Mouse (Mus musculus) kidney, adult 8-10 months (tissue): ENCODE measurements at regions not wholly inside any gene's neighbourhood (a gene's known extent, or its start where the extent isn't known, plus 50 kb on each side); places are given as distances from the start of the nearest gene placed in this dataset.

ENCODE experiments used
- DNase-seq, 2 experiments: peaks; one replicate each; pipeline ENCODE4 v3.0.0; 2022

DNA sequence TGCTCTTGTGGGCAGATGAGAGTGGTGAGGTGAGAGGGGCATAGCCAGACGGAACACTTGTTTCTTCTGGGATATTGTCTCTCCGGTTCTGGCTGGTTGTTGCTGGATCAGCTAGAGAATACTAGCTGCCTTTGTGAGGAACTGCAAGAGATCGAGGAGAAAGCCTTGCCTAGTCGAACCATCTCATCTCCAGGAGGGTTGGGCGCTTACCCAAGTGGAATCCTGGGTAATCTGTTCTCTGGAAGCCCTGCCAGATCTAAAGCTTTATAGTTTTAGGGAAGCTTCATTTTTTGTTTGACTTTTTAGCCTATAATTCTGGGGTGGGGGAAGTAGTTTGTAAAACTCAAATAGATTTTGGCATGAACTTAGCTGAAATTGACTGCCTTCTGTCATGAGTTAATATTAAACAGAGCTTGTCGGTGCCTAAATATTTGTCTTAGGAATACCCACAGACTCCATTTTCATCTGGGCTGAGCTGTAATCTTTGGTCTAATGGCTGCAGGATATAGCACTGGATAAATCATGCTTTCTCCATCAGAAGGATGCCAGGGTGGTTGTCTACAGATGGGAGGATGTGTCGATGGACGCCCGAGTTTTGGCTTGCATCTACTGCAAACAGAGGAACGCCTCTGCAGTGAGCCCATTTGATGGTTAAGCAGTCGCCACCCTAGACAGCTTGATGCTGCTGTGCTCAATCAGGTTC is 279.1 kb upstream of the Zfp64 start:
- no peak for DNase-seq

DNA sequence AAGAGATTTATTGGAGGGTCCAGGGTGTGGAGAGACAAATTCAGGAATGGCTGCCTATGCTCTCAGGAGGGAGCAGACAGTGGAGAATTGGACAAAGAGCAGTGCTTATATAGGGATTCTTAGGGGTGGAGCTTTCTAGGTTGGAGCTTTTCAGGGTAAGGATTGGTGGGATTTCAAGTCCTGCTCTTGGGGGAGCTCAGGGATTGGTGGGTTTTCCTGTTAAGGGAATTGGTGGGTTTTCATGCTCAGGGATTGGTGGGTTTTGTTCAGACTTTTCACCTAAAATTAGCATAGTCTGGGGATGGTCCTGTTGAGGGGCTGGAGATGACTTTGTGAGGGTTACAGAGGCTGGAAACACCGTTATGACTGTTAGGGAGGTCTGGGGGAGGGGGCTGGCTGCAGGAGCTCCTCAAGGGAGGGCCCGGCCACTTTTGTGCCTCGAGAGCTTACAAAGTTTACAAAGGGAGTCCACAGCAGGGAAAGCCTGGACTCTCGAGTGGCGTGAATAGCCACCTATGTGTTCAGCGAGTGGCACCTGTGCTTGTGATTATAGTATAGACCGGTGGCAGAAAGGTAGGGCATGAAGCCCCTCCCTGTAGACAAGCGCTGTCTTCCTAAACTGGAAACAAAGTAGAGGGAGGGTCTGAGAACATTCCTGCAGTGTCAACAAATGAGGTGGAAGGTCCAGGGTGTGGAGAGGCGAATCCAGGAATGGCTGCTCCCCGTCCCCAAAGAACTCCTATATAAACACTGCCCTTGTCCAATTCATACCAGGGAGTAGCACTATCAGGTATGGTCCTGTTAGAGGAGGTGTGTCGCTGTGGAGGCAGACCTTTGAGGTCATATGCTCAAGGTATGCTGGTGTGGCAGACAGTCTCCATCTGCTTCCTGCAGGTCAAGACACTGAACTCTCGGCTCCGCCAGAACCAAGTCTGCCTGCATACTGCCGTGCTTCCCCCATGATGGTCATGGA is 278.1 kb upstream of the Zfp64 start:
- DNase-seq: no peak

DNA sequence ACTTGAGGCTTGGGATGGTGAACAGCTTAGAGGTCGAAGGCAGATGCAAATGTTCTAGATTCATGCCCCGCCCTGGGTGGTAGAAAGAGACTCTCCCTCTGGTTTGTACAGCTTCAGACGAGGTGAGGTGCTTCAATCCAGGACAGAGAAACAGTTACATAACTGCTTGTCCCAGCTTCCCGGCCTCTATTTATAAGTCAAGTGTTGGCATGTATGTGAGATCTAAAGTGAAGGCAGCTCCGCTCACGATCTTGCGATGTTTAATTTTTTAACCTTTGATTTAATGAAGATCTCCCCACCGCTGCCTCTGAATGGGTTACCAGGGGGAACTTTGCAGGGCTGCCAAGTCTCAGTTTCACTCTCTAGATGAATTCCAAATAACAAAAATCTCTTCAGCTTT is 266.9 kb upstream of the Zfp64 start:
- DNase-seq: no peak

DNA sequence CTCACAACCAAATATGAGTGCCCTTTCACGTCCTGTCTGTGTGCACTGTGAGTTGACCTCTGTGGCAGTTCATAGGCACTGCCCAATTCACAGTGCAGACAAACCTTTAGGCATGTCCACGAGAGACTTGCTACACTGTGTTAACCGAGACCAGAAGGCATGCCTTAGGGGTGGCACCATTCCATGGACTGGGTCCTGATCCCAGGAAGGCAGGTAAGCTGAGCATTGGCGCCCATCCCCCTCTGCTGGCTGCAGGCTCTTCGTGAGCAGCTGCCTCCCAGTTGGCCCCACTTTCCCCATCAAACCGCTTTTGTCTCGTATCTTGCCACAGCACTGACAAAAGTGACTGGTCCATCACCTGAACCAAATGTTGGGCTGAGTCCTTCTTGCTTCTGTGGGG is 265.8 kb upstream of the Zfp64 start:
- DNase-seq: no peak

DNA sequence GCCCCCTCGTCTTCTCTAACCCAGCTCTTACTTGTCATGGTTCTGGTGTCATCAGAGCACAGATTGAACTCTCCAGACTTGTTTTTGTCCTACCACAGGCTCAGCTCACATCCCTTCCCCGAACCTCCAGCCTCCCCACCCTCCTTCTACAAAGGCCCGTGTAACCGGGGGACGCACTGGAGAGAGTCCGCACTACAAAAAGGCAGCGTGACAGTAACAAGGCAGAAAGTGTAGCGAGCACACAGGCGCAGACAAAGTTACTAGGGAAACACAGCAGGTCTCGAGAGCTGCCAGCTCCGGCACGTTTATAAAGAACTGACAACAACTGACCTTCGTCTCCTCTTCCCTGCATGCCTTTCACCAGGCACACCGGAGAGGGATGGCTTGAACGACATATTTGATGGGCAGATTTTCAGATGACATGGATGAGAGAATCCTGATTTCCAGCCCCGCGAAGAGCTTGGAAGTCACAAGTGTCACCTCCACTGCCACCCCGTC is 260.2 kb upstream of the Zfp64 start:
- DNase-seq: no peak

DNA sequence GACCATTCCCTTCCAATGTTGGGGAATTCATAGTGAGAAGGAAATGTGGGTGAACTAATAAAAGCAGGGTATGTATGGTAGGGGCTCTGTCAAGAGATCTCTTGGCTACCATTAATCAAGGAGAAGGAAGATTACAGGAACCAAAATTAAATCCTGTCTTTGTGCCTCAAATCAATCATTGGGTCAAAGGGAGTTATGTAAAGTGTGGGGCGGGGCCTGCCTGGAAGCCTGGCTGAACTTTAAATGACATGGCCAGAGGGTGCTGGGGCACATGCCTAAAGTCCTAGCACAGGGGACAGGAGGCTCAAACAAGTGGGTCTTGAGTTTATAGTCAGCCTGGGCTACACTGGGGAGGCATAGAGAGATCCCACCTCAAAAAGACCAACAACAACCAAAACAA is 259.0 kb upstream of the Zfp64 start:
- DNase-seq: no peak

DNA sequence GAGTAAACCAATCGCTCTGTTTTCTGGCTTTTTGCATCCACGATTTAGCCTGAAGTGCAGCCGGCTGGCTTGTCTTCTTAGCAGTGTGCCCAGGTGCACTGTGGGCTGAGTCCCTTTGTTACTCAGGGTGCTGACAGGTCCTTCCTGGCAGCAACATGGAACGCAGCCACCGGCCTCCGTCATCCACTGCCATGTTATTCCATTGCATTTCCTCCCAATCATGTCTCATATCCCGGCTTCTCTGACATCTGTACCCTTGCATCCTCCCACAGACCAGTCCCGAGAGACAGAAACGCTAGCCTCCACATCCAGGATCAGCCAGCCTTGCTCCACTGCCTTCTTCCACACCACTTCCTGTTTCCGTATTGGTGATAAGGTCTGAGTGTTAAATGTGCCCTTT is 257.9 kb upstream of the Zfp64 start:
- DNase-seq: peak; percentile 24 to 37

DNA sequence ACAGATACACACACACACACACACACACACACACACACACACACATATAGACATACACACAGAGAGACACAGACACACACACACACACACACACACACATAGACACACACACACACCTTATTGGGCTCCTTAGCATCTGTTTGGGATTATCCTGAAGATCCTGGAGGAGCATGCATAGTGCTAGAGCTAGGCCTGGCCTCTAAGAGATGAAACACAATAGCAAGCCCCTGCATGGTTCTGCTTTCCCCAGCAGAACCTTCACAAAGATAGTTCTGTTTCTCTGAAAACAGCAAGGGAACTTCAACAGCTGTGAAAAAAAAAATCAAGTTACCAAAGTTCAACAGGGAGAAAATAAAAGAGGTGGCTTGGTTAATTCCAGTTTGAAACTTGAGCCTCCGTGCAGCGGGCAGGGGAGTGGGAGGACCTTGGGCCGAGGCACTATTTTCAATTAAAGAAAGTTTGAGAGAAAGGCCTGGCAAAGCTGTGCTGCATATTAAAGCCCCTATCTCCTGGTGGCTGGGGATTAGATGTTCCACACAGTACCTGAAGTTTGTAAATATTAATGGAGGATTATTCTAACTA is 257.4 kb upstream of the Zfp64 start:
- no peak for DNase-seq

DNA sequence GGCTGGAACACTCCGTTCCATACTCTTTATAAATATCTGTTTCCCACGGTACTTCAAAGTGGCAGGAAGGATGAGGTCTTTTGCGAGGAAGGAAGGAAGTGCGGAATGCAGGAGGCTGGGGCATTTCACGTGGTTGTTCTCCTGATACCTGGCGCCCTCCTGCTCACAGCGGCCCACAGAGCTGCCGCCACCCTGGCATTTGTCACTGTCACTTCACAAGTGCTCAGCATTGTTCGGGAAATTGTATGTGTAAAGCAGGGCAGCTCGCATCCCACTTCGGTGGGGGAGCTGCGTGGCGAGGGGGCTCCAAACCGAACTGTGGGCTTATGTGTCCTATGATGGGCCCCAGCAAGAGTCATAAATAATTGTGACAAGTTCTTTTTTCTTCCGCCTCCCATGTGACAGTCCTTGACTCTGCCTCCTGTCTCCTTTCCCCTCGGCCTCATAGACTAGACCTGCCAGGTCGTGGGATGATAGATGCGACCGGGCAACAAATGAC is 248.9 kb upstream of the Zfp64 start:
- DNase-seq: peak; percentile 21 to 29

DNA sequence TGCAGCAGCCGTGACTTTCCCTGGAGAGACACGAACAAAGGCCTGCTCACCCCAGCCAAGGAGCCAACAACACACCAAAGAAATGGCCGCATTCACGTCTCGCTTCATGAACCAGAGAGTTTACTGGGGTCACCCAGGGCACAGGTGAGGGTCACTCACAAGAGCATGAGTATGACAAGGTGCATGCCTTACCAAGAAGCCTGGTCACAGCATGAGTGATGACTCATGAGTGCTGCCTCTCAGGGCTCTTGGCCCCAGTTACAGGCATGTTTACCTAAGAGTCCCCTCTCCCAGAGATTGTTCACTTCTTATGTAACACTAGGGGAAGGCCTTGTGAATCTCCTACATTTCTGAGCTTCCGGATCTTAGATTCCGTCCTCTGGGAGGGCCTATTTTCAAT is 236.6 kb upstream of the Zfp64 start:
- DNase-seq: no peak

DNA sequence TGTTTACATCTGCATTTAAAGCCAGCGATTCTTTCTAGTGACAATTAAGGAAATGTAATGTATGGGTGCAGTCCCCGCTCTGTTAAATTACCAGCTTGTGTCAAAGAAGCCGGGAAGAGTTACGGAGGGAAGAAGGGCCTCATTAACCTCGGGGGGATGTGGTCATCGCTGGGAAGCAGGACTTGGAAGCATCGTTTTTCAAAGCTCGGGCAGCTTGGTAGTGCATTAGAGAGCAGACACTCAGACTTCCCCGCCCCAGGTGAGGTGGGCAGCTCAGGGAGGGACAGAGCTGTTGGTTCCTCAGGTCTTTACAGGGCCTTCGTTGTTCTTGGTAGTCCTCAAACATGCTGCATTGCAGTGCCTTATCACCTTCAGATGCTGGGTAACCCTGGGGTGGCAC is 236.1 kb upstream of the Zfp64 start:
- no peak for DNase-seq

DNA sequence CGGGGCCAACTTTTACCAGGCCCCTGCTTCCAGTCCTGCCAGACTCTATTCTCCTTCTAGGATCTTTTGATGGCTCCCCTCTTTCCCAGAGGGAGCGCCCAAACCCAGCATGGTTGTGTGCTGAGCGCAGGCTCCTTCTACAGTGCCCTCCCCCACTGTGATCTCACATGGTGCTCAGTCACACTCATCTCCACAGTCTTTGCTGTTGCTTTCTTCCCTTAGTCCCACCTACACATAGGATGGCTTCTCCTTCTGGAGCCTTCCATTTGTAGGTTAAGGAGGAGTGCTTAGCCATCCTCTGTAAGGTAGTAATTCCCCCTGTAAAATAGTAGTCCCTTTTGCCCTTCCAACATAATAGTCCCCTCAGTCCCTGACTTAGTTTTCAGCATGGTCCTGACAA is 222.2 kb upstream of the Zfp64 start:
- no peak for DNase-seq

DNA sequence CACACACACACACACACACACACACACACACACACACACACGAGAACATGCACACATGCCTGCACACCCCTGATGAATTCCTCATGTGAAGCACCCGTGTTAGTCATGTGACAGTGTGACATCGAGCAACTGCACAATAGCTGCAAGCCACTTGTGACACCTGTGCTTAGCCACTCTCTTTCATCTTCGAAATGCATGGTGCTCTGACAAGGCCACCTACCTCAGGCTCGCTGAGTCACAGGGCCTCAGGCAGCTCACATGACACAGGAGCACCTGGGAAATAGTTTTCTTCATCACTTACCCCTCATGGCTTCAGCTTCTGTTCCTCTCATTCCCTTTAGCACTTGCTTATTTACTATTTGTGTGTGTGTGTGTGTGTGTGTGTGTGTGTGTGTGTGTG is 213.4 kb upstream of the Zfp64 start:
- DNase-seq: no peak

DNA sequence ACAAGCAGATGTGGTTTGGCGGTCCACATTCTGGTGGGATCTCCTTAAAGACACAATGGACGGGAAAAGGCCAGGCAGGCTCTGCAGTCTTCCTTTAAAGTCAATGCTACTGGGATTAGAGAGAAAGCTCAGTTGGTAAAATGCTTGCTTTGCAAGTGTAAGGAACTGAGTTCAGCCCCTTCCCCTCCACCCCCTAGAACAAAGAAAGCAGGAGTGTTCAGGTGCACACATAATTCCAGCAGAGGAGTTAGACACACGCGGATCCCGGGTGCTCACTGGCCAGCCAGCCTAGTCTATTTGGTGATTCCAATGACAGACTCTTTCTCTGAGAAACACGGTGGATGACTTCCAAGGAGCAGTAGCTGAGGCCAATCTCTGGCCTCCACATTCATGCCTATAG is 213.0 kb upstream of the Zfp64 start:
- DNase-seq: no peak

DNA sequence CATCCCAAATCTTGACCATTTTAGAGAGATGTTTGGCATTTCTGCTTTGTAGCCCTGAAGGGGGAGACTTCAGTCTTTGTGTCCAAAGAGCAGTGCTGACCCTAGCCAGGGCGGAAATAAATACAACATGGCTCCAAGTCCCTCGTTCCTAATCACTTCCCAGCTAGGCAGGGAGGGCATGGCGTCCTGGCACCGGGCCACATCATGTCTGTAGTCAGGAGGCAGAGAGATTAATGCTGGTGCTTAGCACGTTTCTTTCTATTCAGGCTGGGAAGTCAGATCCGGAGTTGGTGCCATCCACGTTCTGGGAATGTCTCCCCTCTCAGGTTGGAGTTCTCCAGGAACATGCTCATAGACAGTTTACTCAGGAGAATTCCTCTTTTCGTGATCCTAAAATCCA is 206.3 kb upstream of the Zfp64 start:
- no peak for DNase-seq

DNA sequence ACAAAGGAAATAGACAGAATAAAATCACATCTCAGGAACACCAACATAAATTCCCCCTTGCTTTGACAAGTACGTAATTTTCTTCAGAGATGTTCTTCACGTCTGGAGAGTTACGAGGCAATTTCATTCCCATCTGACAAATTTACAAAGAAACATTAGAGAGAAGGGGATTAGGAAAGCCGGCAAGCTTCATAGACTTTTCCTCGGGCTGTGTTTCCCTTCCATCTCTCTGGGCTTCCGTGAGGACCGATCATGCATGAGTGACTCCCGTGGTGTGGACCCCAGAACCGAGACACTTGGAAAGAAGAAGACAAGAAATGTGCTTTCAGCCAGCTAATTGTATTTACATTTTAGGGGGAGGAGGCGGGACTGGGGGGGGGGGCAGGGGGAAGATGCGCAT is 203.4 kb upstream of the Zfp64 start:
- no peak for DNase-seq

DNA sequence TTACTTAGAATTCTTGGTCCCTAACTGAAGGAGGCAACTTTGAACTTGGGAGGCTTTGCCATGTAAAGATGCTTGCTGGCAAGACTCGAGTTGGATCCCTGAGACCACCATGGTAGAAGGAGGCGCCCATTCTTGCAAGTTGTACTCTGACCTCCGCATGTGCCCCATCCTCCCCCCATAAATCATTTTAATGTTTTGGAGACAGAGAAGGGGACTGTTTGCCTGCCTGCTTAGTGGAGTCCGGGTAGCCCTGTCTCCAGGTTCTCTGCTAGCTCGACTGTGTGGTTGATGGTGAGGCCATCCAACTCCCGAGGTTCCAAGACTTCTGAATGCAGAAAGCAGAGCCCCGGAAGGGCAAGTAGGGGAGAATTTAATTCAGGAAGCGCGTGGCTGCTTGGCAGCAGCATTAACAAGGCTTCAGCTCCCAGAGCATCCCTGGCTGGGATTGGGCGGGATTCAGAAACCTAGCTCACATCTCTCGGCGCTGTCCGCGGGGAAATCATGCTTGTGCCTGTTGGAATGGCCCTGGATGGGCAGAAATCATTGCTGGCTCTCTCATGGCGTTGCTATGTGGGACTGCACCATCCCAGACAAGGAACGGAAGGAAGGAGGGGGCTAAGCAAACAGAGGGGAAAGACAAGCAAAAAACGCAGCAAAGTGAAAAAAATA is 202.8 kb upstream of the Zfp64 start:
- DNase-seq: no peak

DNA sequence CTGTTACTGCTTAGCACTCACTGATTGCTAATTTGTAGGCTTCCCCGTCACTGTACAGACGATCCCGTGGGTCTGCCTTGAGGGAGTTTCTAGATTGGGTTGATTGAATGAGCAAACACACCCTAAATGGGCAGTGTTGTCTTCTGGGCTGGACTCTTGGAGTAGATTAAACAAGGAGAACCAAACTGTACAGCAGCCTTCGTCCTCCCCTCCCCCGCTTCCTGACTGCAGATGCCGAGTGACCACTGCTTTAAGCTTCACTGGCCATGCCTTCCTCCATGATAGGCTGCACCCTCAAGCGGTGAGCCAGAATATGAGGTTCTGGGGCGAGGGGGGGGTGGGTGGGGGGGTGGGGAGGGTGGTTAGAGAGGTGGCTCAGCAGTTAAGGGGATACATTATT is 201.5 kb upstream of the Zfp64 start:
- no peak for DNase-seq

DNA sequence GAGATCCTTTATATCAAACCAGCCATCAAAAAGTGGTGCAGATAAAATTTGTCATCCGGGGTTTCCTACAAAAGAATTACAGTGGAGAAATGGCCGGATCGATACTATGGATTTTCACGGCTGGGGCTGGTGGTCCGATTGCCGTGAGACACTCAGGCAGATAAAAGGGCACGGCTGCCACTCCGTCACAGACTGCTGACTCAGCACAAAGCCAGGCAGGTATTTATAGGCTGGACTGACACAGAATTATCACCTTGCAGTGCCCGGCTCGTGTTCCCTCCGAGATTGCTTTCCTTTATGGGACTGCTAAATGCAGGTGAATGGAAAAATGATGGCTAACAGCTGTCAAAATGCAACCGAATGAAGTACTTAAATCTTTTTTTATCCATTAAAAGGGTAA is 199.5 kb upstream of the Zfp64 start:
- no peak for DNase-seq

DNA sequence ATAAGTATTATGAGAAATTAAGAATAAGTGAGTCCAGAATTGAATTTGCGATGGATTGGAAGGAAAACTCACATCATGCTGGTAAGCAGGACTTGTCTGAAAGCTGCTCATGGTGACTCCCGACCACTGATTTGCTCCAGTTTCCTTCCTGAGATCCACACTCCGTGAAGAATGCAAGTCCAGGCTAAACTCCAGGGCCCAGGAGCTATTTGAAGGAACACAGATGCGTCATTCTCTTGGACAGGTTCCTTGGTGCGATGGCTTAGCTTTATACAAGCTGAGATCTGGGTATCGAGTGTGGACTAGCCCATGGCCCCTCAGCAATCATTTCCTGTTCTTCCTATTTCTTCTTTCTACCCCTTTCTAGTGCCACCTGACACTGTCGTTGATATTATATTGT is 192.3 kb upstream of the Zfp64 start:
- no peak for DNase-seq

DNA sequence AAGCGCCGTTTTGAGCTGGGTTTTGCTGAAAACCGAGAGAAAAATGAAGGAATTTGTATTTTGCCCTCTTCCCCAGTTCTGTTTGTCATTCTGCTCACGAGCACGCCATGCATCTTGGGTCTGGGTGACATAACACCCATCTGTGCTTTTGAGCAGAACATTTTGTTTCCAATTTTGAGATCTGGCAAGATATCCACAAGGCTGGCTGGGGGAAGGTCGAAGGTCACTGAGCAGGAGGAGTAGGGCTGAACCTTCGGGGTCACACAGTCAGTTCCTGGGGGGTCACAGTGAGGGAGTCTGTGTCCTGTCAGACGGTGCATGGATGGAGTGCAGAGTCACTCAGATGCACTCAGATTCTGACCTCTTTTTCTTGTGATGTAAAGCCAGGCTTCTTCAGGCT is 186.8 kb upstream of the Zfp64 start:
- peak in 1 of 2 experiments; percentile 5 for DNase-seq

DNA sequence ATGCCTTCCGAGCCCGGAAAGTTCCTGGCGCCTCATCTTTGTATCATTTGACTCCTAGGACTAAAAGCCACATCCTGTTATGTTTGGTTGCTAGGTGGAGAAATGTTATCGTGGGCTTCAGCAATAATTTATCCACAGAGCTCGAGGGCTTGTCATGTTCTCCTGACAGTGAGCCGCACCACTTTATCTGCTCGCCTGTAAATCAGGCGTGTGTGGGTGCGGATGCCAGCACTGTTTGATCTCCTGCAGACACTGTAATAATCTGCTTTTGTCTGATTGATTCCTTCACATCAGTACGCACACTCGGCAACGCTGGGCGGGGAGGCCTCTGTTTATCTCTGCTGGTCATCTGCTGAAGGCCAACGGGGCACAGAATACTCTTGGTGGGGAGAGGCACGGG is 178.5 kb upstream of the Zfp64 start:
- DNase-seq: peak; percentile 5 to 11

DNA sequence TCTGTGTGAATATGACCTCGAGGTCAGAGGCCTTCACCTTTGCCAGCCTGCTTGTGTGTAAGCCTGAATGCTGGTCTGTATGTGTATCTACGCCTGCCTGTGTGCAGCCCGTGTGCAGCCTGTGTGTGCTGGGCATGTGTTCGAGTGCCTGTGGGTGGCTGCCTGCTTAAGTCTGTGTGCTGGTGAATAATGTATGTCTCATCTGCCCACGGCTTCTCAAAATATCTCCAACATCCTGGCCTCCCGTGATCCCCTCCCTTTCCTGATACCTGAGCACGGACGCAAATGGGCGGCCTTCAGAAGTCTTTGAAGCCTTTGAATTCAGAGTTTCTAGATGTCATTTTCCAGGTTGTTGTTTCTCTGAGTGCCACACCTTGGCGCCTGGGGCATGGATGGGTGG is 170.1 kb upstream of the Zfp64 start:
- no peak for DNase-seq
